Mouse (Mus musculus) erythroblast, adult 5-6 weeks (primary cell): Measurements from ENCODE around the gene Dnase1. TPM values are rescaled to one million over a fixed set of nuclear protein-coding genes. Genes with fewer than 3 reads are reported as not detected.
"Not testable (repeated sequence)": the region's sequence is repeated elsewhere in the genome, so short reads cannot be mapped to it uniquely, and the experiment has no call there.

ENCODE experiments used
- ATAC-seq: replicated peaks from 2 replicates; pipeline ENCODE4 v1.8.0; 2016; ENCODE audit warnings: moderate number of reproducible peaks, mild to moderate bottlenecking, moderate TSS enrichment, inconsistent platforms; ENCODE audit not compliant: poor library complexity, low FRiP score, severe bottlenecking
- total RNA-seq, 2 experiments: library from RNA; stranded (forward) in 1 of 2; stranded (reverse) in 1 of 2; fragments of 150-400 nt in 1 of 2; fragments of 200-764, 138-1000 nt in 1 of 2; gene quantifications; 2 replicates each; pipeline versions ENCODE4 v1.2.3 to v1.2.4; 2015 to 2017; ENCODE audit warnings: low replicate concordance in 2 of 2

Gene Dnase1
- total RNA-seq, 2 experiments from 2014 or later = not detected

- no peak for ATAC-seq
Observed at GRCm38 (mm10) chr16:4040206-4040605, 3.5 kb downstream of the Dnase1 start.

DNA sequence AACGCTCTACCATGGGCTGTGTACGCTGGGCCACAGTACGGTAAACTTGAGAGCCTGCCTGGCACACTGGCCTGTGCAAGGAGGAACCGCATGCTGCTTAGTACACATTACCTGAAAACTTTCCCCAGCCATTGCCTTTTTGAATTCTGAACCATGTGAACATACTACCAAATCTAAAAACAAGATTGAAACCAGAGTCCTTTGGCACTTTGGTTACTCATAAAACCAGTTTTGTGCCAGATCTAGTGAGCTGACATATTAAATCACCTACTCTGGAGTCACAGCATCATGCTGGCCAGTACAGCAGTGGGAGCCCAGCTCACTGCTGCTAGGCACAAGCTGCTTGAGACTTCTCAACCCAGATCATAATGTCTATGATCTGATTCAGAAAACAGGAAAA lies 4.9 kb downstream of the Dnase1 start:
- ATAC-seq = no peak

DNA sequence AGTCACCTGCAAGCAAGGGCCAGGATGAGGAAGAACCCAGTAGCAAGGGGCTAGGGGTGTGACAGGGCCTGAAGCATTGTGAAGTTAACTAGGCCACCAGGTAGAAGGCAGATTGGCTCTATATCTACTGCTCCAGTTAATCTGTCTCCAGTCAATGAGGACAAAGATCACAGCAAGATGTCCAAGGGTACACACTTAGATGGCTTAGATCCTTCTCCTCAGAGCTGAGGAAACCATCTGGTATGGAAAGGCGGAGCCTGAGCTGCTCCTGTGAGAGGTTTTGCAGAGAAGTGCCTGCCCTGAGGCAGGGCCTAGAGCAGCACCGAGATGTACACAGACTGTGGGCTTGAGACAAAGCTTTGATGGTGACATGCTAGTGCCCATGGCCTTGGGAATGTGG lies 7.4 kb downstream of the Dnase1 start:
- ATAC-seq = no peak

GRCm38 (mm10) chr16:4045524-4045923 lies 8.8 kb downstream of the Dnase1 start:
- no peak for ATAC-seq

DNA sequence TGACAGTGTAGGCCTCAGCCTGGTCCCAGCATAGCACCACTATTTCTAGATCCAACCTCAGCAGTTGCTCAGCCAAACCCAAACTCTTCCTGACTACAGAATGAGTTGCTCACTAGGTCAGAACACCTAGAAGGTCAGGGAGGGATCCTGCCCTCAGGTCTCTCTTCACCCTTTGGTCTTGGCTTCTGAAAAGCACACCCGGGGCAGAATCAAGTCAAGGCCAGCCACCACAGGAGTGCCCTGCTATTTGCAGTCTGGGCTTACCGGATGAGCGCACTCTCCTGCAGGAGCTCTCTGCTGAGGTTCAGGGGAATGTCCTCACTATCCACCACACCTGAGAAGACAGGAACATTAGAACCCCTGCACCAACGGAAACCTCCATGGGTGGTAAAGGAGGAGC lies 15.9 kb downstream of the Dnase1 start:
- no peak for ATAC-seq

DNA sequence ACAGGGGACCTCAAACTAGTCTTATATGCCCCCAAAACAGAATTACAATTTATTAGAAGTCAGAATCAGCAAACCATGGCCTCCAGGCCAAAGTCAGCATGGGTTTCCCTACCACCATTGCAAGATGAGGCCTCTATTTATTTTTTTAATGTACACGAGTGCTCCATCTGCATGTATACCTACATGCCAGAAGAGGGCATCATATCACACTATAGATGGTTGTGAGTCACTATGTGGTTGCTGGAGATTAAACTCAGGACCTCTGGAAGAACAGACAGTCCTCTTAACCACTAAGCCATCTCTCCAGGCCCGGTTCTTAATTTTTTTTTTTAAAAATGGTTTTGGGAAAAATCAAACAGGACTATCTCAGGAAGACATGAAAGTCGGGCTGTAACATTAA lies 17.1 kb downstream of the Dnase1 start:
- no peak for ATAC-seq

DNA sequence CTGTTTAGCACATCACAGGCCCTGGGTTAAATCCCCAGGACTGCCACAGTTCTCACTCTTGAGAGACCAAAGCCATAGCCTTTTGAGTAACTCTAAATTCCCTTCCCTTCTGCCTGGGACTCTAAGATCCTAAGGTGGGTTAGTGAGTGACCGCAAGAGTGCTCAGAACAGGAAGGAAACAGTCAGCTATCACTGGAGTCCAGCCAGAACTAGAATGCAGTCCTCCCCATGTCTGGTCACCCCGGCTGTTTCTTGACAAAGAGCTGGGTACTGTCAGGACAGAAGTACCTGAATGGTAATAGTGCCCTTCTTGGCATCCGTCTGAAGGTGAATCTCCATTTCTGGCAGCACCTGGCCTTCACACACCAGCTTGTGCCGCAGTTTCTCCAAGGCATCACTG lies 28.2 kb downstream of the Dnase1 start:
- ATAC-seq = no peak

DNA sequence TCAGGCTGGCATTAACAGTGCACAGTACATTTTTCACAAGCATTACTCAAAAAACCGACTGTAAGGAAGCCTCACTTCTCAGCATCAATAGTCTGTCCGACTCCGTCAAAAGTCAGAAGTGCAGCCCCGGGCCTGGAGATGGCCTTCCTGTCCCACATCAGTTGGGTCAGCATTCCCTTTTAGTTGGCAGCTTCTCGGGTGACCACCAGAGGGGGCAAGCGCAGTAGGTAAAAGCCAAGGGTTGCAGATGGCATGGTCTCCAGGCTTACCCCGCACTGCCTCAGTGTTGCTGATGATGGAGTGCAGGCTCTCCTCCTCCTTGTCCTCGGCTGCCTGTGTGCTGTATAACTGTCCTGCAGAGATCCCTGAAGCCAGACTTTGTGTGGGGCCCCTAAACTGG lies 31.8 kb downstream of the Dnase1 start:
- ATAC-seq = peak; percentile 80

DNA sequence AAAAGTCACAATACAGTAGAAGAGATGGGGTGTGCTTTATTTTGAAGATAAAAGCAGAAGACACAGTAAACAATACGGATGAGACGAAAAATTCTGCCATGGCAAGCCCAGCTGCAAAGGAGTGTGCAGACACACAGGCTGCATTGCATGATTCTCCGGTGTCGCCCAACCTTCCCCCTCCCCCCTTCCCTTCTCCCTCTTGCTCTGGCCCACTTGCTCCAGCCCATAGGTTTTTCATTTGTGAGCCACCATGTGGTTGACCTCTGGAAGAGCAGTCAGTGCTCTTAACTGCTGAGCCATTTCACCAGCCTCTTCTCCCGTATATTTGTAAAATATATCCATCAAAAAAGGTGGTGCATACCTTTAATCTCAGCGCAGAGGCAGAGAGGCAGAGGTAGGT lies 37.6 kb downstream of the Dnase1 start:
- ATAC-seq = no peak

DNA sequence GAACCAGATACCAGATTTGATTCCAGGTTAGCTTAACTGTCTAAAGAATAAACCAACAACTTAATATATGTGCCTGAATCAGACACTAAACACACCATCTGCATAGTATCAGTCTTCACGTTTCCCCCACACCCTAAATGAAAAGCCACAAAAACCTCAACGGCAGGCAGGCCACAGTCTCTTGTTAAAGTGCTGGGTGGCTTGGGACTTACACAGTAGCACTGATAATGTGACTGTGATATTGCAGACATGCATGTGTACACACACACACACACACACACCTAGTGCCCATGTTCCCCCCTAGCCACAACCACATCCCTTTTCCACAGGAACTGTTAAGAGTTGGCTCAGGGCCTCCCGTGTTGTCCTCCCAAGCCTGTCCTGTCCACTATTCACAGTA lies 38.1 kb downstream of the Dnase1 start:
- ATAC-seq = no peak

- peak; percentile 93 for ATAC-seq
Observed at GRCm38 (mm10) chr16:4077384-4078061, 40.8 kb downstream of the Dnase1 start, which contains the start of gene Trap1. Trap1 (minus strand) TSS chr16:4077827.

DNA sequence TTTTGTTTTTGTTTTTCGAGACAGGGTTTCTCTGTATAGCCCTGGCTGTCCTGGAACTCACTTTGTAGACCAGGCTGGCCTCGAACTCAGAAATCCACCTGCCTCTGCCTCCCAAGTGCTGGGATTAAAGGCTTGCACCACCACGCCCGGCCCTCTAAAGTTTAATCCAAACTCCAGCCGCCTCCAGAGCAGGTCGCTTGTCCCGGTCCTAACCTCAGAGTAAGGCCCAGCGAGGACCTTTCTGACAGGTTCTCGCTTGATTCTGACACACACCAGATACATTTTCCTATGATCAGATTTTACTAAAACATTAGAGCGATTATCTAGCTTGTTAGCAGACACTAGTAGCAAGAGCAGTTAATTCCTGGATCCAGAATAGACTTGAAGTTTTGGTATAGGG lies 41.6 kb downstream of the Dnase1 start:
- not testable (repeated sequence) for ATAC-seq

GRCm38 (mm10) chr16:4079656-4080055 lies 42.9 kb downstream of the Dnase1 start:
- ATAC-seq = no peak

DNA sequence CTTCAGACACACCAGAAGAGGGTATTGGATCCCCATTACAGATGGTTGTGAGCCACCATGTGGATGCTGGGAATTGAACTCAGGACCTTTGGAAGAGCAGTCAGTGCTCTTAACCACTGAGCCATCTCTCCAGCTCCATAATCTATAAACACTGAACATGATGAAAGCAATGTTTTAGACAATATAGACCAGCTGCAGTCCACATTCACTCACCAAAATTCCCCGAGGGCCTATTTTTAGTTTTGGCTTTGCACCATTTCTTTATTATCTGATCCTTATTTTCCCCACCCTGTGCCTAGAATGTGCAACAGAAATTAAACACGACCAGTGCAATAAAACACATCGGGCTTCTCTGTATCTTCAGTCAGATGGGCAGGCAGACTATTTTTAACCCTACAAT lies 43.7 kb downstream of the Dnase1 start:
- ATAC-seq = not testable (repeated sequence)

DNA sequence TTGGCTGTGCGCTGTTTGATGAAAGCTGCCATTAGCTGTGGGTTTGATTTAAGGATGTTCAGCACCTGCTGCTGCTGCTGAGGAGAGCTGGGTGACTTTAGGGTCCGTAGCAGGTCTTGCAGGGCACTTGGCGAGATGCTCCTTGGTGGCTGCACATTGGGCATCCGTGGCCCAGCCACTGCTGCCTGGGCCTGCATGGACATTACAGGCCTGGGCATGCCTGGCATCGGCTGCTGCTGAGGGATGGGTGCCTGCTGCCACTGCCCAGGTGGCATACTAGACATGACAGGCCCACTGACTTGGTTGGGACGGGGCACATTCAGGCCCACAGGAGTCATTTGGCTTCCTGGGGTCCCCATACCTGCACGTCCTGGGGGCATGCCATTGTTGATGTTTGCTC lies 48.3 kb downstream of the Dnase1 start:
- ATAC-seq = no peak

- ATAC-seq = no peak
Observed at GRCm38 (mm10) chr16:4085851-4086387, 49.2 kb downstream of the Dnase1 start.

- ATAC-seq = no peak
Observed at GRCm38 (mm10) chr16:4087214-4087913, 50.6 kb downstream of the Dnase1 start.
